ENCODE assay signal across 8 mouse cellular contexts in the genomic region with DNA sequence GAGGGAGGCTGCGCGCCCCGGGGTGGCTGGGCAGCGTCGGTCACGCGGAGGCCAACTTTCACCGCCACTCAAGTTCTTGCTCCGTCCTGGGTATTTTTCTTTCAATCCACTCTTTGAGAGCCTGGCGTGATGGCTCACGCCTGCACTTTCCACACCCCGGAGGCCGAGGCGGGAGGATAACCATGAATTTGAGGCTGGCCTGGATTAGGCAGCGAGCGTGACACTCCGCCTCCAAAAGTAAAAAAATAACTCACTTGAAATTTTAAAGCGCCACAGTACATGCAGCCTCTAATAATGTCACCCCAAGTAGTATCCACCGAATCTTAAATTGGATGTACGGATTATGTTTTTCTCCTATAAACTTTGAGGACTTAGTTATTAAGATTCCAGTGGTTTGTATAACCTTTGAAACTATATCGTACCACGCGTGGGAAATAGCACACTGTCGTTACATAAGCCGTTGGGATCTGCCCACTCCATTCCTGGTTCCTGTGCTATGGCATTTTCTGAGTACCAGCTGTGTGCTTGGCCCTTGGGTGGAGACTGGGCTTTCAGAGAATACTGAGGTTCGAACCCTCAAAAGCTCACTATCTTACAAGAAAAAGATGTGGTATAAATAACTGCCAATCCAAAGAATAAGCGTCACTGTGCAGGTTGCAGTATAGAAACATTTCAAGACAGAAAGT. TPM values are rescaled to one million over a fixed set of nuclear protein-coding genes. Genes with fewer than 3 reads are reported as not detected.
DNase-seq lines count a peak whose midpoint lies in the region; TF ChIP-seq lines count a peak whose summit lies in the region.

No protein-coding gene starts in this region.

- peak overlapping the region; percentile 81 for H3K9ac ChIP-seq in liver, adult 2 months (ENCODE audit: low read depth, low read length)

- H3K4me1 ChIP-seq in liver, adult 2 months (ENCODE audit: control insufficient read depth, insufficient read depth, low read length), result peaks cover 8% of the 10 kb centered on the region; the same call in 1 of the 2 replicates
- no peaks in the 10 kb centered on the region for H3K4me1 ChIP-seq in embryonic fibroblast, embryonic 13.5 days (ENCODE audit: control insufficient read depth, insufficient read depth, low read length)

- H3K27ac ChIP-seq in liver, adult 2 months (replicated peaks; ENCODE audit: insufficient read depth, low read depth, low read length), result peak overlapping the region; percentile 95
- peak overlapping the region; percentile 97 for H3K27ac ChIP-seq in embryonic fibroblast, embryonic 13.5 days (ENCODE audit: insufficient read depth, low read length)

- no peaks in the 10 kb centered on the region for H3K27me3 ChIP-seq in liver, adult 2 months (ENCODE audit: control insufficient read depth, insufficient read depth, low read length)

- TF ChIP-seq POLR2A in liver, adult 2 months (IDR thresholded peaks at IDR 0.05; ENCODE audit: extremely low read depth, insufficient read depth, low read length), result no peak
- TF ChIP-seq POLR2A in embryonic fibroblast, embryonic 13.5 days (IDR thresholded peaks at IDR 0.05; ENCODE audit: low read depth, low read length), result peak; percentile 54

- WGBS in liver, adult 2 months, result 2% methylated on average over 27 of the region's 27 CpGs

- peak; percentile 68 for DNase-seq in liver, adult 2 months (ENCODE audit: extremely low read depth, low read depth, low spot score)
- no peak for DNase-seq in liver
- peak; percentile 14 to 33 for DNase-seq in adrenal gland, postnatal 36 days
- peak; percentile 64 to 76 for DNase-seq in heart, postnatal 10 days
- DNase-seq in kidney, postnatal 4 days, result peak; percentile 65 to 79
- DNase-seq in lung, postnatal 36 days, result peak; percentile 58
- DNase-seq in right cerebral cortex, postnatal 36 days (ENCODE audit: low spot score in 2 of 2), result peak; percentile 27 to 41

- no peaks in the 10 kb centered on the region; the same call in 1 of the 2 replicates for H3K79me2 ChIP-seq in liver, adult 2 months (ENCODE audit: control insufficient read depth, insufficient read depth, low read length)

- intact Hi-C loops in heart, postnatal 10 days (cut with DNase I), result no loop called here

- TF ChIP-seq CTCF in liver, adult 2 months (IDR thresholded peaks at IDR 0.05; ENCODE audit: low read depth, low read length), result no peak
- no peak for TF ChIP-seq CTCF in embryonic fibroblast, embryonic 13.5 days (IDR thresholded peaks at IDR 0.05; ENCODE audit: borderline replicate concordance, insufficient read depth, low read length)

- H3K36me3 ChIP-seq in liver, adult 2 months (ENCODE audit: control insufficient read depth, insufficient read depth, low read length), result peaks cover 10% of the 10 kb centered on the region

- H3K4me3 ChIP-seq in liver, adult 2 months (ENCODE audit: insufficient read depth, low read depth, low read length), result peak overlapping the region; percentile 77
- peak overlapping the region; percentile 85 for H3K4me3 ChIP-seq in embryonic fibroblast, embryonic 13.5 days (ENCODE audit: insufficient read depth, low read length)

RNA-seq across cellular contexts. Expression of gene Angel2, which starts 4.2 kb away (rescaled TPM):
- 20.4 and 20.7 TPM in 2 replicates for total RNA-seq in liver, adult 2 months (2014; rRNA removed)
- polyA plus RNA-seq in liver, adult 2 months (2012; rRNA removed), result 11.4 and 11.7 TPM in 2 replicates
- 10 to 100 TPM; 44.0 to 54.1 TPM for total RNA-seq in adrenal gland, postnatal 36 days (2021)
- polyA plus RNA-seq in embryonic fibroblast, embryonic 13.5 days (2011; ENCODE audit: insufficient read length, low read depth, missing spikeins), result 34.8 and 50.1 TPM in 2 replicates
- 10 to 100 TPM; 28.1 to 32.9 TPM for total RNA-seq in heart, postnatal 10 days (2021)

RNA-seq across cellular contexts. Expression of gene Rps6kc1, which starts 17.6 kb away (rescaled TPM):
- 9.2 and 12.6 TPM in 2 replicates for total RNA-seq in liver, adult 2 months (2014; rRNA removed)
- 5.7 and 8.1 TPM in 2 replicates for polyA plus RNA-seq in liver, adult 2 months (2012; rRNA removed)
- total RNA-seq in adrenal gland, postnatal 36 days (2021), result 10 to 100 TPM; 27.8 to 31.0 TPM
- 25.0 and 28.7 TPM in 2 replicates for polyA plus RNA-seq in embryonic fibroblast, embryonic 13.5 days (2011; ENCODE audit: insufficient read length, low read depth, missing spikeins)
- 10 to 100 TPM; 22.2 to 23.1 TPM for total RNA-seq in heart, postnatal 10 days (2021)

RNA-seq across cellular contexts. Expression of gene Vash2, which starts 49.9 kb away (rescaled TPM):
- under 0.01 TPM in 1 of 2 replicates, not detected in the other for total RNA-seq in liver, adult 2 months (2014; rRNA removed)
- polyA plus RNA-seq in liver, adult 2 months (2012; rRNA removed), result not detected in 2 replicates
- under 1 TPM; 0.10 to 0.20 TPM for total RNA-seq in adrenal gland, postnatal 36 days (2021)
- 13.1 and 18.1 TPM in 2 replicates for polyA plus RNA-seq in embryonic fibroblast, embryonic 13.5 days (2011; ENCODE audit: insufficient read length, low read depth, missing spikeins)
- 1 to 10 TPM; 6.3 to 7.5 TPM for total RNA-seq in heart, postnatal 10 days (2021)
